Mouse (Mus musculus) CH12.LX (cell line): ENCODE data around the gene Ap1g1. TPM values are rescaled to one million over a fixed set of nuclear protein-coding genes. Genes with fewer than 3 reads are reported as not detected.

Source experiments
- DNase-seq: peaks from one replicate; pipeline ENCODE4 v3.0.0-alpha.2; 2013; ENCODE audit errors: extremely low read depth
- H3K27ac ChIP-seq: 2 replicates; pipeline ENCODE4 v1.5.1; 2012; ENCODE audit warnings: low read depth, mild to moderate bottlenecking, control low read depth, moderate library complexity; ENCODE audit not compliant: insufficient read depth
- H3K27me3 ChIP-seq: replicated peaks from 2 replicates; pipeline ENCODE3; 2012; ENCODE audit warnings: inconsistent platforms
- H3K36me3 ChIP-seq, 2 experiments: replicated peaks in 1 of 2; 2 replicates each; pipeline versions ENCODE3 to v1.6.1; 2012; ENCODE audit warnings: inconsistent platforms in 1 of 2, low read length in 1 of 2, mild to moderate bottlenecking in 1 of 2, mixed read lengths in 1 of 2, moderate library complexity in 1 of 2; ENCODE audit not compliant: control insufficient read depth in 1 of 2, insufficient read depth in 1 of 2
- H3K4me1 ChIP-seq, 2 experiments: 2 replicates each; pipeline ENCODE4 v1.6.1; 2012; ENCODE audit warnings: inconsistent platforms in 1 of 2, moderate library complexity in 1 of 2; ENCODE audit not compliant: insufficient read depth in 2 of 2, control insufficient read depth in 1 of 2
- H3K4me2 ChIP-seq: 2 replicates; pipeline ENCODE4 v1.6.1; 2012; ENCODE audit warnings: low read depth, mild to moderate bottlenecking, control low read depth; ENCODE audit not compliant: poor library complexity, insufficient read depth, severe bottlenecking
- H3K4me3 ChIP-seq, 3 experiments: fragments of 150-350 bp in 1 of 3; sonication (generic) in 1 of 3; replicated peaks in 1 of 3; 2 replicates each; pipeline versions ENCODE3 to v1.5.1; 2011 to 2012; ENCODE audit warnings: low read depth in 2 of 3, low read length in 2 of 3, mild to moderate bottlenecking in 2 of 3, moderate library complexity in 2 of 3, control low read depth in 1 of 3, improper control_type of control experiment in 1 of 3, inconsistent platforms in 1 of 3, mixed read lengths in 1 of 3; ENCODE audit not compliant: poor library complexity in 1 of 3
- H3K79me2 ChIP-seq: replicated peaks from 2 replicates; pipeline ENCODE4 v1.6.1; 2012; ENCODE audit warnings: mild to moderate bottlenecking, moderate library complexity; ENCODE audit not compliant: control insufficient read depth, poor library complexity, insufficient read depth, severe bottlenecking; ENCODE audit errors: extremely low read depth
- H3K9ac ChIP-seq: 2 replicates; pipeline ENCODE4 v1.6.1; 2012; ENCODE audit warnings: low read depth, mild to moderate bottlenecking, control low read depth, moderate library complexity; ENCODE audit not compliant: insufficient read depth
- H3K9me3 ChIP-seq: replicated peaks from 2 replicates; pipeline ENCODE3; 2012; ENCODE audit warnings: low read length, inconsistent platforms, mixed read lengths
- CHD2 ChIP-seq: IDR thresholded peaks from 2 replicates; pipeline ENCODE4 v1.6.1; 2011; ENCODE audit warnings: low read length, improper control_type of control experiment
- E2F4 ChIP-seq: IDR thresholded peaks from 2 replicates; pipeline ENCODE4 v1.6.1; 2011; ENCODE audit warnings: low read depth, low read length, improper control_type of control experiment; ENCODE audit not compliant: insufficient replicate concordance
- ELF1 ChIP-seq: IDR thresholded peaks from 2 replicates; pipeline ENCODE4 v1.6.1; 2014; ENCODE audit warnings: low read depth, mild to moderate bottlenecking, inconsistent platforms, low read length, improper control_type of control experiment
- EP300 ChIP-seq: IDR thresholded peaks from 2 replicates; pipeline ENCODE4 v1.6.1; 2011; ENCODE audit warnings: low read length, improper control_type of control experiment
- GABPA ChIP-seq: IDR thresholded peaks from 2 replicates; pipeline ENCODE4 v1.6.1; 2012; ENCODE audit warnings: low read depth, low read length, improper control_type of control experiment, inconsistent platforms; ENCODE audit not compliant: insufficient replicate concordance
- IRF4 ChIP-seq: IDR thresholded peaks from 2 replicates; pipeline ENCODE4 v1.6.1; 2014; ENCODE audit warnings: low read depth, mild to moderate bottlenecking, inconsistent platforms, low read length, improper control_type of control experiment
- JUN ChIP-seq: IDR thresholded peaks from 2 replicates; pipeline ENCODE4 v1.6.1; 2011; ENCODE audit warnings: low read depth, mild to moderate bottlenecking, low read length, improper control_type of control experiment, moderate library complexity; ENCODE audit not compliant: insufficient read depth
- JUND ChIP-seq: conservative IDR thresholded peaks from 2 replicates; pipeline ENCODE4 v1.6.1; 2011; ENCODE audit warnings: low read depth, low read length, improper control_type of control experiment
- KAT2A ChIP-seq: IDR thresholded peaks from 2 replicates; pipeline ENCODE4 v1.6.1; 2012; ENCODE audit warnings: low read length, improper control_type of control experiment, inconsistent platforms; ENCODE audit not compliant: insufficient replicate concordance
- MAX ChIP-seq: IDR thresholded peaks from 2 replicates; pipeline ENCODE4 v1.6.1; 2011; ENCODE audit warnings: low read length, improper control_type of control experiment
- MAZ ChIP-seq: IDR thresholded peaks from 2 replicates; pipeline ENCODE4 v1.6.1; 2012; ENCODE audit warnings: low read depth, mild to moderate bottlenecking, inconsistent platforms, low read length, improper control_type of control experiment, moderate library complexity
- MXI1 ChIP-seq: IDR thresholded peaks from 2 replicates; pipeline ENCODE4 v1.6.1; 2011; ENCODE audit warnings: mild to moderate bottlenecking, low read depth, low read length, improper control_type of control experiment
- MYC ChIP-seq: IDR thresholded peaks from 2 replicates; pipeline ENCODE4 v1.6.1; 2011; ENCODE audit warnings: low read depth, mild to moderate bottlenecking, improper control_type of control experiment, low read length
- NRF1 ChIP-seq: IDR thresholded peaks from 2 replicates; pipeline ENCODE4 v1.6.1; 2014; ENCODE audit warnings: low read depth, mild to moderate bottlenecking, inconsistent platforms, low read length, improper control_type of control experiment, moderate library complexity
- PAX5 ChIP-seq: IDR thresholded peaks from 2 replicates; pipeline ENCODE4 v1.6.1; 2012; ENCODE audit warnings: low read length, inconsistent platforms, mixed read lengths
- POLR2AphosphoS2 ChIP-seq: IDR thresholded peaks from 2 replicates; pipeline ENCODE4 v1.6.1; 2011; ENCODE audit warnings: low read depth, low read length, improper control_type of control experiment
- RCOR1 ChIP-seq: conservative IDR thresholded peaks from 2 replicates; pipeline ENCODE4 v1.6.1; 2012; ENCODE audit warnings: low read depth, mild to moderate bottlenecking, inconsistent platforms, low read length, improper control_type of control experiment
- SIN3A ChIP-seq: IDR thresholded peaks from 2 replicates; pipeline ENCODE4 v1.6.1; 2012; ENCODE audit warnings: low read length, improper control_type of control experiment, inconsistent platforms
- SMC3 ChIP-seq: IDR thresholded peaks from 2 replicates; pipeline ENCODE4 v1.6.1; 2011; ENCODE audit warnings: low read depth, low read length, improper control_type of control experiment
- USF1 ChIP-seq: IDR thresholded peaks from 2 replicates; pipeline ENCODE4 v1.6.1; 2014; ENCODE audit warnings: low read depth, mild to moderate bottlenecking, inconsistent platforms, low read length, improper control_type of control experiment
- USF2 ChIP-seq: conservative IDR thresholded peaks from 2 replicates; pipeline ENCODE4 v1.6.1; 2011; ENCODE audit warnings: low read depth, low read length, improper control_type of control experiment
- ZC3H11A ChIP-seq: IDR thresholded peaks from 2 replicates; pipeline ENCODE4 v1.6.1; 2012; ENCODE audit warnings: low read depth, mild to moderate bottlenecking, inconsistent platforms, low read length, improper control_type of control experiment
- ZNF384 ChIP-seq: IDR thresholded peaks from 2 replicates; pipeline ENCODE4 v1.6.1; 2012; ENCODE audit warnings: low read depth, low read length, improper control_type of control experiment, inconsistent platforms
- dilution Hi-C: fragments of 300-500 bp; cut with MboI; formaldehyde crosslinking; loops from 2 replicates; pipeline ENCODE4 v1.14.3; 2020; ENCODE audit warnings: low sequenced_read_pairs; ENCODE audit not compliant: extremely low pct_unique_long_range_greater_than_20kb, extremely low pct_ligation_motif_present
- in situ Hi-C: fragments of 300-500 bp; cut with MboI; formaldehyde crosslinking; loops from 3 replicates; pipeline ENCODE4 v1.14.3; 2019; ENCODE audit warnings: low sequenced_read_pairs, low pct_ligation_motif_present, low pct_unique_long_range_greater_than_20kb, mixed read lengths
- polyA plus RNA-seq: library from polyadenylated mRNA; unstranded; fragments of >175 nt; gene quantifications from 2 replicates; pipeline ENCODE4 v1.2.1, GENCODE M21; 2012; ENCODE audit warnings: low read depth; ENCODE audit not compliant: insufficient read length
- total RNA-seq, 2 experiments: library from RNA; depleted of rRNA; stranded (reverse); fragments of 300-350 nt in 1 of 2; fragments of >200 nt in 1 of 2; gene quantifications; 2 replicates each; pipeline ENCODE4 v1.2.3; 2012 to 2014

Gene Ap1g1
- total and polyA plus RNA-seq, 3 experiments = 29.5 to 60.4 (median 40.8) TPM

GRCm38 (mm10) chr8:109795166-109795565, 16.8 kb downstream of the Ap1g1 start:
- Histone ChIP-seq H3K4me1 (0 out of 4 replicates have a peak, but pooled peaks cover 0 to 3% of the 10 kb centered on the region in 2 experiments), H3K4me2 (no peak overlapping the region), H3K27ac (no peak overlapping the region), H3K9me3 (no peaks in the 10 kb centered on the region), H3K79me2 (peaks cover 68% of the 10 kb centered on the region), H3K9ac (no peak overlapping the region), H3K4me3 (no peak overlapping the region), H3K36me3 (peaks cover 3 to 11% of the 10 kb centered on the region in 2 experiments), H3K27me3 (no peaks in the 10 kb centered on the region)
- dilution Hi-C loops = no loop called here
- TF ChIP-seq SMC3 (no peak), MYC (no peak), E2F4 (no peak), CHD2 (no peak), MAX (no peak)
- in situ Hi-C loops = no loop called here
- no peak for DNase-seq

GRCm38 (mm10) chr8:109798721-109799120, 20.4 kb downstream of the Ap1g1 start:
- Histone ChIP-seq H3K27ac (no peak overlapping the region), H3K4me1 (no peaks in the 10 kb centered on the region), H3K27me3 (no peaks in the 10 kb centered on the region), H3K4me2 (no peak overlapping the region)
- dilution Hi-C loops = no loop called here
- TF ChIP-seq MXI1 = no peak
- no peak for TF ChIP-seq JUN
- TF ChIP-seq SIN3A = no peak
- no peak for TF ChIP-seq KAT2A
- TF ChIP-seq IRF4 = no peak
- no peak for TF ChIP-seq PAX5
- TF ChIP-seq, all 38 proteins: peak for 0
- no peak overlapping the region for H3K9ac ChIP-seq
- in situ Hi-C loops = no loop called here
- no peak for DNase-seq
- H3K4me3 ChIP-seq = no peak overlapping the region
- peaks cover 53% of the 10 kb centered on the region for H3K79me2 ChIP-seq
- H3K36me3 ChIP-seq = peaks cover 8 to 23% of the 10 kb centered on the region in 2 experiments
- no peaks in the 10 kb centered on the region for H3K9me3 ChIP-seq

GRCm38 (mm10) chr8:109799245-109799644, 20.9 kb downstream of the Ap1g1 start:
- no peak for TF ChIP-seq NRF1
- TF ChIP-seq GABPA = no peak
- no peak for TF ChIP-seq ZC3H11A
- TF ChIP-seq EP300 = no peak
- TF ChIP-seq USF2 = no peak
- TF ChIP-seq SIN3A = no peak
- TF ChIP-seq JUND = no peak
- no peak for TF ChIP-seq MAX
- TF ChIP-seq RCOR1 = no peak
- TF ChIP-seq USF1 = no peak
- TF ChIP-seq MAZ = no peak
- TF ChIP-seq ZNF384 = no peak
- no peak for TF ChIP-seq POLR2AphosphoS2
- TF ChIP-seq ELF1 = no peak
- no peak for TF ChIP-seq SMC3
- TF ChIP-seq, all 38 proteins: peak for 0
- Histone ChIP-seq H3K9me3 (no peaks in the 10 kb centered on the region), H3K4me1 (no peaks in the 10 kb centered on the region), H3K27ac (no peak overlapping the region), H3K4me3 (no peak overlapping the region), H3K36me3 (peaks cover 5 to 21% of the 10 kb centered on the region in 2 experiments), H3K27me3 (no peaks in the 10 kb centered on the region), H3K4me2 (no peak overlapping the region), H3K9ac (no peak overlapping the region), H3K79me2 (peaks cover 48% of the 10 kb centered on the region)
- no peak for DNase-seq
- in situ Hi-C loops = no loop called here
- dilution Hi-C loops = no loop called here
